Comparison of ENCODE assay signal across 16 mouse cellular contexts in the genomic region with DNA sequence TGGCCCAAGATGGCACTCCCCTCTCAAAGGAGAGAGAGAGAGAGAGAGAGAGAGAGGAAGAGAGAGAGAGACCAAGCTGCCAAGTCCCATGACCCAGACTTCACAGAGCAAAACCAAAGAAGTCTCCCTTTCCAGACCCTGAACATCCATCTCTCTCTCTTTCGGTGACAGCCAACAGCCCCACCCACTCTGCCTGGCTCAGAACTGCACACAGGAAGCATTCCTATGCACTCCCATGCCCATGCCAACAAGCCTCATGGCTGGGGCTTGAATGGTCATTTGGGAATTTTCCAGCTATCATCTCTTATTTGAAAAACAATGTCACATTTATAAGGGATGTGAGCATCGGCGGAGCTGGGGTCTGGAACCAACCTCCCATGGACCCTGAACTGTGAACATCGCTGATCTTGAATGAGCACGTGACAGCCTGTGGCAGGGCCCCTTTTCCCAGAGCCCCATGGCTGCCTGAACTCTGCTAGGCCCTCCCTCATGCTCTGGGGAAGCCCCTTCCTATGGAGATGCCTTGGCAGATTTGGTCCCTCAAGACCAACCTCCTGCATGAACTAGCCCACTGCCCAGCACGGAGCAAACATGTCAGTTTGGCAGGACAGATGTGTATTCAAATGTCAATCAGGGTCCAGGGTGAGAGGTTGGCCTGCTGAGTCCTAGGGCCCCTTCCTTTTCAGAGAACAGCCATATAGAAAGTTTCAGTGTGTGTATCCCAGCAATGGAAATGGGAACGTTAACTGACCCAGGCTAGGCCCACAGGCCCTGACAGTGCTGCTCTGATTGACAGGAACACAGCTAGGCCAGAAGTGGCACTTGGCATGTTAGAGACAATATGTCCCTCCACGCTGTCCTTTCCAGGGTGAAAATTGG.
DNase-seq lines count a peak whose midpoint lies in the region; ATAC-seq and TF ChIP-seq lines count a peak whose summit lies in the region.
"Had no signal": no experiment of that assay in that cellular context is flagged by ENCODE, and none has a peak within 500 bp of the region (broad histone marks: within the 10 kb centered on the region; RNA-seq: fewer than 3 reads in every experiment).

No protein-coding gene starts in this region.

- no peak for DNase-seq in kidney, postnatal 36 days
- peak; percentile 11 for DNase-seq in stomach, postnatal 0 days (ENCODE audit: low spot score)
- no peak for DNase-seq in cerebellum, postnatal 25 days
- no peak for DNase-seq in thymus, postnatal 4 days
- DNase-seq: cerebellum, adult 8-10 months; heart, adult 18-20 months; layer of hippocampus, postnatal 36 days; right cerebral cortex, postnatal 14 days; thymus, adult 18-20 months had no signal

- no peak overlapping the region for H3K4me3 ChIP-seq in kidney, embryonic 15.5 days (replicated peaks)
- H3K4me3 ChIP-seq in neural tube, embryonic 13.5 days: no peak overlapping the region
- no peak overlapping the region for H3K4me3 ChIP-seq in neural tube, embryonic 15.5 days (replicated peaks)
- no peak overlapping the region for H3K4me3 ChIP-seq in hindbrain, embryonic 13.5 days
- H3K4me3 ChIP-seq in stomach, postnatal 0 days (ENCODE audit: low read depth, low read length): no peak overlapping the region

- no peaks in the 10 kb centered on the region for H3K36me3 ChIP-seq in kidney, embryonic 15.5 days
- no peaks in the 10 kb centered on the region for H3K36me3 ChIP-seq in neural tube, embryonic 13.5 days
- no peaks in the 10 kb centered on the region for H3K36me3 ChIP-seq in neural tube, embryonic 15.5 days
- H3K36me3 ChIP-seq in hindbrain, embryonic 13.5 days: no peaks in the 10 kb centered on the region
- no peaks in the 10 kb centered on the region for H3K36me3 ChIP-seq in stomach, postnatal 0 days (ENCODE audit: control insufficient read depth, insufficient read depth, low read length)

- H3K9ac ChIP-seq in kidney, embryonic 15.5 days: no peak overlapping the region
- no peak overlapping the region for H3K9ac ChIP-seq in neural tube, embryonic 13.5 days
- H3K9ac ChIP-seq in neural tube, embryonic 15.5 days (replicated peaks): no peak overlapping the region
- no peak overlapping the region for H3K9ac ChIP-seq in hindbrain, embryonic 13.5 days
- no peak overlapping the region for H3K9ac ChIP-seq in stomach, postnatal 0 days (ENCODE audit: low read length)
- H3K9ac ChIP-seq: liver, embryonic 14.5 days had no signal

- H3K4me1 ChIP-seq in kidney, embryonic 15.5 days: peaks cover 5% of the 10 kb centered on the region; the same call in 1 of the 2 replicates
- H3K4me1 ChIP-seq in neural tube, embryonic 13.5 days (replicated peaks): peaks cover 17% of the 10 kb centered on the region
- peaks cover under 1% of the 10 kb centered on the region for H3K4me1 ChIP-seq in neural tube, embryonic 15.5 days
- peaks cover 17% of the 10 kb centered on the region for H3K4me1 ChIP-seq in hindbrain, embryonic 13.5 days (replicated peaks)
- no peaks in the 10 kb centered on the region for H3K4me1 ChIP-seq in stomach, postnatal 0 days (replicated peaks; ENCODE audit: control insufficient read depth, insufficient read depth)

- H3K4me2 ChIP-seq in kidney, embryonic 15.5 days: no peak overlapping the region
- no peak overlapping the region for H3K4me2 ChIP-seq in neural tube, embryonic 13.5 days
- H3K4me2 ChIP-seq in neural tube, embryonic 15.5 days: no peak overlapping the region
- H3K4me2 ChIP-seq in hindbrain, embryonic 13.5 days: no peak overlapping the region
- no peak overlapping the region for H3K4me2 ChIP-seq in stomach, postnatal 0 days (replicated peaks; ENCODE audit: low read depth)

- no peaks in the 10 kb centered on the region for H3K9me3 ChIP-seq in kidney, embryonic 15.5 days (replicated peaks)
- H3K9me3 ChIP-seq in neural tube, embryonic 13.5 days: no peaks in the 10 kb centered on the region
- H3K9me3 ChIP-seq in neural tube, embryonic 15.5 days (replicated peaks): no peaks in the 10 kb centered on the region
- no peaks in the 10 kb centered on the region for H3K9me3 ChIP-seq in hindbrain, embryonic 13.5 days
- H3K9me3 ChIP-seq in stomach, postnatal 0 days (ENCODE audit: control insufficient read depth, low read length): no peaks in the 10 kb centered on the region

- no peak for TF ChIP-seq EP300 in stomach, postnatal 0 days (optimal IDR thresholded peaks at IDR 0.05)

- WGBS in kidney, embryonic 15.5 days: 70% methylated on average over 8 of the region's 8 CpGs
- 67% methylated on average over 8 of the region's 8 CpGs for WGBS in neural tube, embryonic 13.5 days
- WGBS in neural tube, embryonic 15.5 days: 64% methylated on average over 8 of the region's 8 CpGs
- WGBS in hindbrain, embryonic 13.5 days: 37% methylated on average over 8 of the region's 8 CpGs
- WGBS in stomach, postnatal 0 days: 45% methylated on average over 8 of the region's 8 CpGs

- H3K27ac ChIP-seq in kidney, embryonic 15.5 days: no peak overlapping the region
- no peak overlapping the region for H3K27ac ChIP-seq in neural tube, embryonic 13.5 days (replicated peaks)
- no peak overlapping the region for H3K27ac ChIP-seq in neural tube, embryonic 15.5 days (replicated peaks)
- no peak overlapping the region for H3K27ac ChIP-seq in hindbrain, embryonic 13.5 days
- H3K27ac ChIP-seq in stomach, postnatal 0 days (replicated peaks): peak overlapping the region; percentile 49; the same call in 1 of the 2 replicates
- H3K27ac ChIP-seq: liver, embryonic 14.5 days had no signal

- H3K27me3 ChIP-seq in kidney, embryonic 15.5 days: no peaks in the 10 kb centered on the region
- peaks cover 4% of the 10 kb centered on the region; the same call in 1 of the 2 replicates for H3K27me3 ChIP-seq in neural tube, embryonic 13.5 days
- no peaks in the 10 kb centered on the region for H3K27me3 ChIP-seq in neural tube, embryonic 15.5 days (replicated peaks)
- H3K27me3 ChIP-seq in hindbrain, embryonic 13.5 days: 0 out of 2 replicates have a peak, but pooled peaks cover 13% of the 10 kb centered on the region
- H3K27me3 ChIP-seq in stomach, postnatal 0 days (ENCODE audit: control insufficient read depth, insufficient read depth, low read length): no peaks in the 10 kb centered on the region

- TF ChIP-seq CTCF in stomach, postnatal 0 days (IDR thresholded peaks at IDR 0.05; ENCODE audit: low read depth): no peak

- ATAC-seq in kidney, embryonic 15.5 days (replicated peaks; ENCODE audit: low FRiP score): peak; percentile 22; the same call in 1 of the 2 replicates
- 0 out of 2 replicates have a peak, but pooled peaks have one; percentile 11 for ATAC-seq in neural tube, embryonic 13.5 days (ENCODE audit: low read depth)
- ATAC-seq in neural tube, embryonic 15.5 days (ENCODE audit: low FRiP score): no peak
- peak; percentile 49; the same call in 1 of the 2 replicates for ATAC-seq in hindbrain, embryonic 13.5 days (ENCODE audit: low FRiP score)
- ATAC-seq in stomach, postnatal 0 days (ENCODE audit: low FRiP score, low TSS enrichment): 0 out of 2 replicates have a peak, but pooled peaks have one; percentile 27
- ATAC-seq: forebrain, embryonic 14.5 days; intestine, postnatal 0 days had no signal
